Mouse (Mus musculus): ENCODE results near the gene Ptrh1. TPM values are rescaled to one million over a fixed set of nuclear protein-coding genes. Genes with fewer than 3 reads are reported as not detected.

The Ptrh1 gene
- polyA plus RNA-seq, 1 experiment: 7.6 TPM

- DNase-seq (ENCODE audit: low read depth): no peak
Measured at GRCm38 (mm10) chr2:32795748-32796418, 20.3 kb downstream of the Ptrh1 start.

- DNase-seq (ENCODE audit: low read depth): no peak
Measured at GRCm38 (mm10) chr2:32798251-32798962, 22.8 kb downstream of the Ptrh1 start.

GRCm38 (mm10) chr2:32808816-32809566, 33.4 kb downstream of the Ptrh1 start:
- DNase-seq (ENCODE audit: low read depth): no peak

GRCm38 (mm10) chr2:32811959-32812358, 36.4 kb downstream of the Ptrh1 start:
- no peak for DNase-seq (ENCODE audit: low read depth)

- no peak for DNase-seq (ENCODE audit: low read depth)
Measured at GRCm38 (mm10) chr2:32816497-32816896, 40.9 kb downstream of the Ptrh1 start.

- DNase-seq (ENCODE audit: low read depth): no peak
Measured at GRCm38 (mm10) chr2:32816946-32817581, 41.5 kb downstream of the Ptrh1 start.

GRCm38 (mm10) chr2:32817589-32817988, 42.0 kb downstream of the Ptrh1 start:
- no peak for DNase-seq (ENCODE audit: low read depth)

- DNase-seq (ENCODE audit: low read depth): no peak
Measured at GRCm38 (mm10) chr2:32818208-32818607, 42.6 kb downstream of the Ptrh1 start.

- DNase-seq (ENCODE audit: low read depth): no peak
Measured at GRCm38 (mm10) chr2:32821041-32821802, 45.6 kb downstream of the Ptrh1 start.

GRCm38 (mm10) chr2:32822643-32823042, 47.1 kb downstream of the Ptrh1 start:
- no peak for DNase-seq (ENCODE audit: low read depth)

GRCm38 (mm10) chr2:32823153-32823552, 47.6 kb downstream of the Ptrh1 start:
- DNase-seq (ENCODE audit: low read depth): no peak

- DNase-seq (ENCODE audit: low read depth): no peak
Measured at GRCm38 (mm10) chr2:32823579-32824154, 48.1 kb downstream of the Ptrh1 start.

GRCm38 (mm10) chr2:32824181-32824580, 48.6 kb downstream of the Ptrh1 start:
- DNase-seq (ENCODE audit: low read depth): no peak

GRCm38 (mm10) chr2:32824778-32825177, 49.2 kb downstream of the Ptrh1 start:
- DNase-seq (ENCODE audit: low read depth): no peak

- DNase-seq (ENCODE audit: low read depth): no peak
Measured at GRCm38 (mm10) chr2:32825796-32826195, 50.2 kb downstream of the Ptrh1 start.

Other genes starting within 250 kb of the Ptrh1 start
- gene Fam102a, start 240.5 kb upstream of the Ptrh1 start, polyA plus RNA-seq (2012; rRNA removed): 23.8 and 31.3 TPM in 2 replicates
- gene Dpm2, start 204.9 kb upstream of the Ptrh1 start, polyA plus RNA-seq (2012; rRNA removed): 138 and 191 TPM in 2 replicates
- gene Pip5kl1, start 201.0 kb upstream of the Ptrh1 start, polyA plus RNA-seq (2012; rRNA removed): 0.11 and 0.24 TPM in 2 replicates
- not detected in 2 replicates for gene 9430097D07Rik, start 200.1 kb upstream of the Ptrh1 start, polyA plus RNA-seq (2012; rRNA removed)
- 40.7 and 48.2 TPM in 2 replicates for gene St6galnac4, start 188.7 kb upstream of the Ptrh1 start, polyA plus RNA-seq (2012; rRNA removed)
- gene St6galnac6, start 176.1 kb upstream of the Ptrh1 start, polyA plus RNA-seq (2012; rRNA removed): 44.6 and 46.1 TPM in 2 replicates
- gene Ak1, start 154.0 kb upstream of the Ptrh1 start, polyA plus RNA-seq (2012; rRNA removed): 25.9 and 35.2 TPM in 2 replicates
- gene Eng, start 129.2 kb upstream of the Ptrh1 start, polyA plus RNA-seq (2012; rRNA removed): 109 TPM in 2 replicates
- 109 and 124 TPM in 2 replicates for gene Fpgs, start 71.6 kb upstream of the Ptrh1 start, polyA plus RNA-seq (2012; rRNA removed)
- 112 and 115 TPM in 2 replicates for gene Cdk9, start 62.7 kb upstream of the Ptrh1 start, polyA plus RNA-seq (2012; rRNA removed)
- gene Sh2d3c, start 54.7 kb upstream of the Ptrh1 start, polyA plus RNA-seq (2012; rRNA removed): 35.5 and 38.0 TPM in 2 replicates
- gene 6330409D20Rik, start 34.8 kb upstream of the Ptrh1 start, polyA plus RNA-seq (2012; rRNA removed): not detected in 2 replicates
- 67.5 and 71.1 TPM in 2 replicates for gene Tor2a, start 18.6 kb upstream of the Ptrh1 start, polyA plus RNA-seq (2012; rRNA removed)
- gene Ttc16, start 153 bp upstream of the Ptrh1 start, polyA plus RNA-seq (2012; rRNA removed): 2.7 and 4.2 TPM in 2 replicates
- gene Cfap157, start 8.6 kb downstream of the Ptrh1 start, polyA plus RNA-seq (2012; rRNA removed): 0.39 and 0.77 TPM in 2 replicates
- gene Stxbp1, start 71.5 kb downstream of the Ptrh1 start, polyA plus RNA-seq (2012; rRNA removed): 8.2 and 13.8 TPM in 2 replicates
- 41.8 and 48.6 TPM in 2 replicates for gene Fam129b, start 100.3 kb downstream of the Ptrh1 start, polyA plus RNA-seq (2012; rRNA removed)
- gene Rpl12, start 185.8 kb downstream of the Ptrh1 start, polyA plus RNA-seq (2012; rRNA removed): 226 and 300 TPM in 2 replicates
- 18.6 and 19.3 TPM in 2 replicates for gene Lrsam1, start 185.8 kb downstream of the Ptrh1 start, polyA plus RNA-seq (2012; rRNA removed)
- gene Slc2a8, start 206.3 kb downstream of the Ptrh1 start, polyA plus RNA-seq (2012; rRNA removed): 52.5 and 53.7 TPM in 2 replicates

Data from gonadal fat pad, adult 2 months (tissue).